Mouse (Mus musculus) embryonic fibroblast, embryonic 13.5 days (primary cell): ENCODE measurements at regions not wholly inside any gene's neighbourhood (a gene's known extent, or its start where the extent isn't known, plus 50 kb on each side); places are given as distances from the start of the nearest gene placed in this dataset.

Experiments used
- CTCF ChIP-seq: IDR thresholded peaks from 2 replicates; pipeline ENCODE4 v1.5.1; 2011; ENCODE audit warnings: mild to moderate bottlenecking, control low read depth, low read length, moderate library complexity, borderline replicate concordance; ENCODE audit not compliant: insufficient read depth
- POLR2A ChIP-seq: IDR thresholded peaks from 2 replicates; pipeline ENCODE4 v1.6.1; 2011; ENCODE audit warnings: low read depth, mild to moderate bottlenecking, control low read depth, low read length, moderate library complexity

GRCm38 (mm10) chr13:6306989-6307917, 240.7 kb upstream of the Pitrm1 start:
- TF ChIP-seq POLR2A (no peak), CTCF (no peak)
